Mouse (Mus musculus): ENCODE measurements around the gene Rere. TPM values are rescaled to one million over a fixed set of nuclear protein-coding genes. Genes with fewer than 3 reads are reported as not detected.
"Not testable (repeated sequence)": the region's sequence is repeated elsewhere in the genome, so short reads cannot be mapped to it uniquely, and the experiment has no call there.

Rere gene
- total and polyA plus RNA-seq, 2 experiments from 2014 or later, result 18.9 to 31.3 TPM

DNA sequence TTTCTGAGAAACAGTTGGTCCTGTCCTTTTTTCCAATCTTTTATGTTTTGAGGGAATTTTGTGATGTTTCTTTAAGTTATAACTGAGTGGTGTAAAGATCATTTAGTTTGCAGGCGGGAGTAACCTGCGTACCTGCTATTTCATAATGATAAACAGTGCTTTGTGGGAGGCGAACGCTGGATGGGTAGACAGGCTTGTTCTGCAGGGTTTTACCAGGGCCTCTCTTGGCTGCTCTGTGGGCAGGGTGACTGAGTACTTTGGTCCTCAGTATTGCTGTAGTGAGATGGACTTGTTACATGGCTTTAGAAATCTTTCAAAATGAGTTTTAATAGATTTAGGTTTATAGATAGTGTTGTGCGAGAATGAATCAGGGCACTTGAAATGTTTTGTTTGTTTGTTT lies 205.7 kb downstream of the Rere start:
- Histone ChIP-seq H3K4me2 (ENCODE audit: low read depth) (no peak overlapping the region), H3K4me3 (ENCODE audit: low read depth, low read length) (no peak overlapping the region), H3K9me3 (ENCODE audit: low read length) (no peaks in the 10 kb centered on the region), H3K36me3 (ENCODE audit: insufficient read depth) (0 out of 2 replicates have a peak, but pooled peaks cover 2% of the 10 kb centered on the region), H3K9ac (no peak overlapping the region), H3K27ac (ENCODE audit: low read depth, low read length) (no peak overlapping the region), H3K4me1 (ENCODE audit: insufficient read depth) (peaks cover 22% of the 10 kb centered on the region), H3K27me3 (ENCODE audit: insufficient read depth, low read length) (no peaks in the 10 kb centered on the region)
- TF ChIP-seq CTCF (IDR thresholded peaks at IDR 0.05; ENCODE audit: low read depth), result no peak
- DNase-seq (no peak), ATAC-seq (no peak)
- 61% methylated on average over 5 of the region's 5 CpGs for WGBS

DNA sequence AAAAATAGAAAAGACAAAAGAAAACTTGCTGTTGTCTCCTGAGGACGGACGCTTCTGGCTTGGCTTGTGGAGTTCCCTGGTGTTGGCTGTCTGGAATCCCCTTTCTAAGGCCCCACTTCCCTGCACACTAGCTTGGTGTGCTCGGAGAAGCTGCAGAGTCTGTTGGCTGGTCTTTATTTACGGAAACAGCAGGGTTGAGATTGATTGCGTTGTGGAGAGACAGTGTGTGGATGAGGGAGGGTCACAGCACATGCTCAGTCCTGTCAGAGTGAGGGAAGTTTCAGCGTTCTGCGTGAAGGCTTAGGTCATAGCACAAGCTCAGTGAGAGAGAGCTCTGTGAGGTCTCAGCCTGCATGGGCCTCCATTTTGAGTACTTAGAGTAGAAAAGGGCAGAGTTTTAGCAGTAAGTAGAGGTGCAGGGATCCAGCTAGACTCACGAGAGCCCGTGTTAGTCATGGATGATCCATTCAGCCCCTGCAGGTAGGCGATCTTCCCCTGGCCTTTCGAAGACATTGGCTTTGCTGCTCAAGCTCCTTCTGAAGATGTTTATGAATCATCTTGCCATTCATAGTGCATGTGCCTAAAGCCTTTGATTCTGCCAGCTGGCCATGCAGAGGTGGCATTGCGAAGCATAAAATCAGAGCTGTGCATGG lies 206.8 kb downstream of the Rere start:
- Histone ChIP-seq H3K4me3 (ENCODE audit: low read depth, low read length) (peak overlapping the region; percentile 39), H3K27me3 (ENCODE audit: insufficient read depth, low read length) (no peaks in the 10 kb centered on the region), H3K36me3 (ENCODE audit: insufficient read depth) (no peaks in the 10 kb centered on the region), H3K9me3 (ENCODE audit: low read length) (no peaks in the 10 kb centered on the region), H3K9ac (peak overlapping the region; percentile 57), H3K4me1 (ENCODE audit: insufficient read depth) (peaks cover 22% of the 10 kb centered on the region), H3K27ac (ENCODE audit: low read depth, low read length) (peak overlapping the region; percentile 90), H3K4me2 (ENCODE audit: low read depth) (peak overlapping the region; percentile 63)
- DNase-seq (peak; percentile 90), ATAC-seq (peak; percentile 97)
- no peak for TF ChIP-seq CTCF (IDR thresholded peaks at IDR 0.05; ENCODE audit: low read depth)
- WGBS, result 11% methylated on average over 12 of the region's 12 CpGs

DNA sequence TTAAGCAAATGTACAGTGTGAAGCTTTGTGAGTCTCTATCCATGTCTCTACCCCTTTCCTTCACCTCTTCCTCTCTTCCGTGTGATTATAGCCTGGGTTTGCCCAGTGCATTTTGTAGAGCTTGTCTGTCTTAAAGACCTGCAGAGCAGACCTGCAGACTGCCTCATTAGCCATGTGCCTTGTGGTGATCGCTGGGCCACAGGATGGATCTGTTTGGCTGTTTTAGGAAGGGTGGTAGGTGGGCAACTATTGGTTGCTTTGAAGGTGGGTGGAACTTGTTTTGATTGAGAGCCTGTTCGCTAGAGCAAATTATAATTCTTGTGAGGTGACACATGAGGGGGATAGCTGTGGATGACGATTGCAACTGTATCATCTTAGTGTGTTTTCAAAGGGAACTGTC lies 207.3 kb downstream of the Rere start:
- Histone ChIP-seq H3K9me3 (ENCODE audit: low read length) (no peaks in the 10 kb centered on the region), H3K4me3 (ENCODE audit: low read depth, low read length) (peak overlapping the region; percentile 39), H3K4me2 (ENCODE audit: low read depth) (peak overlapping the region; percentile 63), H3K27me3 (ENCODE audit: insufficient read depth, low read length) (no peaks in the 10 kb centered on the region), H3K27ac (ENCODE audit: low read depth, low read length) (peak overlapping the region; percentile 90), H3K4me1 (ENCODE audit: insufficient read depth) (peaks cover 22% of the 10 kb centered on the region), H3K9ac (peak overlapping the region; percentile 57), H3K36me3 (ENCODE audit: insufficient read depth) (no peaks in the 10 kb centered on the region)
- 26% methylated on average over 4 of the region's 4 CpGs for WGBS
- no peak for TF ChIP-seq CTCF (IDR thresholded peaks at IDR 0.05; ENCODE audit: low read depth)
- DNase-seq, result peak; percentile 32
- peak; percentile 36 for ATAC-seq

DNA sequence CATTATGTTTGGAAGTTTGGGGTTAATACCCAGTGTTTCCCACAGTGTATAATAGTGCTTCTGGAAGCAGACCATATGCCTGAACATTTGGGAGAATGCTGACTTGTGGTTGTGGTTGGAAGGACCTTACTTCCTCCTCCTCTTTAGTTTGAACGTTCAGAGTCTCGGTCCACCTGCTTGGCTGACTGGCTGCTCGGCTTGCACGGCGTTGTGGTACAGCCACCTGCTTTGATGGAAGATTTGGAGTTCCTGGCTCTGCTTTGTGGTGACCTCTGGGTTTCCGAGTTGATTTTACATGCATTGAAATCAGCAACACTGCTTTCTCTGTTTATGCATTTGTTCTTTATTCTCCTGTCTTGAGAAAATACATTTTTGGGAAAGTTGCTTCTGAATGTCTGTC lies 208.6 kb downstream of the Rere start:
- no peaks in the 10 kb centered on the region for H3K27me3 ChIP-seq (ENCODE audit: insufficient read depth, low read length)
- H3K4me2 ChIP-seq (ENCODE audit: low read depth), result no peak overlapping the region
- WGBS, result 78% methylated on average over 6 of the region's 6 CpGs
- H3K27ac ChIP-seq (ENCODE audit: low read depth, low read length), result no peak overlapping the region
- H3K36me3 ChIP-seq (ENCODE audit: insufficient read depth), result no peaks in the 10 kb centered on the region
- H3K9me3 ChIP-seq (ENCODE audit: low read length), result no peaks in the 10 kb centered on the region
- DNase-seq, result no peak
- peaks cover 24% of the 10 kb centered on the region for H3K4me1 ChIP-seq (ENCODE audit: insufficient read depth)
- ATAC-seq, result no peak
- no peak overlapping the region for H3K4me3 ChIP-seq (ENCODE audit: low read depth, low read length)
- no peak for TF ChIP-seq CTCF (IDR thresholded peaks at IDR 0.05; ENCODE audit: low read depth)
- no peak overlapping the region for H3K9ac ChIP-seq

DNA sequence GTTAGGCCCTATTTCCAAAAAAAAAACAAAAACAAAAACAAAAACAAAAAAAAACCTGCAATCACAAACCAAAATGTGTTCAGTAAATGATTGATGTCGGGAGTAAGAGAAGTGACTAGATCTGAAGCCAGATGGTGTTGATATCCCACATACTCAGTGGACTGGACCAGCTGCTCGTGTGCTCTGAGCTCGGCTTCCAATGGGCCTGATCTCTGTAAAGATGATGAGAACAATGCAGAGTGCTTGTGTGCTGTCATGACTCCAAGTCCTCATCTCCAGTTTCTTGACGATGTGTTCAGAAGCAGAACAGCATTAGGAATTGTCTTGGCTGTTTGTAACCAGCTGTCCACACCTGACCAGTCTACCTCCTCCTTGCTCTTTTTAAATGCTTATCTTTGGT lies 210.3 kb downstream of the Rere start:
- H3K27ac ChIP-seq (ENCODE audit: low read depth, low read length), result no peak overlapping the region
- H3K36me3 ChIP-seq (ENCODE audit: insufficient read depth), result no peaks in the 10 kb centered on the region
- TF ChIP-seq CTCF (IDR thresholded peaks at IDR 0.05; ENCODE audit: low read depth), result no peak
- H3K9ac ChIP-seq, result no peak overlapping the region
- DNase-seq (no peak), ATAC-seq (no peak)
- H3K9me3 ChIP-seq (ENCODE audit: low read length), result no peaks in the 10 kb centered on the region
- 35% methylated on average over 4 of the region's 4 CpGs for WGBS
- no peak overlapping the region for H3K4me2 ChIP-seq (ENCODE audit: low read depth)
- H3K4me3 ChIP-seq (ENCODE audit: low read depth, low read length), result no peak overlapping the region
- H3K4me1 ChIP-seq (ENCODE audit: insufficient read depth), result peaks cover 33% of the 10 kb centered on the region
- H3K27me3 ChIP-seq (ENCODE audit: insufficient read depth, low read length), result no peaks in the 10 kb centered on the region

DNA sequence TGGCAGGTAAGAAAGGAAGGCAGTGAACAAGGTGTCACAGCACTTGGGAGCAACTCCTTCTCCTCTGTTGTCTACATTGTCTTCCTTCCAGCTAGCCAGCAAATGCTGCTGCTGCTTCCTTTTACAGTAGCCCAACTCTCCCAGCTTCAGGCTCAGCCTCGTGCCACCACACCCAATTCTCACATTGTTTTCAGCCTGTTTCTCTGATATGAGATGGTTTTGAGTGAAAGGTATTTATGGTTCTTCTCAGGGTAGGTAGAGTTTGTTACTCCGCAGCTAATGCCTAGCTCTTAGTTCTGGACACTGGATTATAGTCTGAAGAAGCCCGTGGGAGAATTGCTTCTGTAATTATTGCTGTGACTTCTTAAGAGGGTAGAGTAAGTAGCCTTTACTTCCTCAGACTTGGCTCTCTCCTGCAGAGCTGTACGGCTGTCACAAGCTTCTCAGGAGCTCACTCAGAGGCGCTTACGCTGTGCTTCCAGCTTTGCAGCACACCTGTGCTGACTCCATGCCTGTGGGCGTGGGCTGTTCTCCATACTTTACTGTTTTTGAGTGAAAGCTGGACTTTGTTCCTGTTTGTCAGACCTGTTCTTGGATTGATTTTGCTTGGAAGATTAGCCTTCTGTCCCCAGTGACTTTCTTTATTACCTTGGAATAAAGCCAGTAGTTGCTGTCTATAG lies 212.0 kb downstream of the Rere start:
- 81% methylated on average over 7 of the region's 7 CpGs for WGBS
- Histone ChIP-seq H3K4me1 (ENCODE audit: insufficient read depth) (peaks cover 22% of the 10 kb centered on the region; the same call in 1 of the 2 replicates), H3K27ac (ENCODE audit: low read depth, low read length) (no peak overlapping the region), H3K27me3 (ENCODE audit: insufficient read depth, low read length) (no peaks in the 10 kb centered on the region), H3K36me3 (ENCODE audit: insufficient read depth) (no peaks in the 10 kb centered on the region), H3K9me3 (ENCODE audit: low read length) (no peaks in the 10 kb centered on the region), H3K4me2 (ENCODE audit: low read depth) (no peak overlapping the region), H3K9ac (no peak overlapping the region), H3K4me3 (ENCODE audit: low read depth, low read length) (no peak overlapping the region)
- DNase-seq, result no peak
- ATAC-seq, result no peak
- TF ChIP-seq CTCF (IDR thresholded peaks at IDR 0.05; ENCODE audit: low read depth), result no peak

GRCm38 (mm10) chr4:150493938-150494330 lies 212.5 kb downstream of the Rere start:
- H3K36me3 ChIP-seq (ENCODE audit: insufficient read depth); H3K27me3 ChIP-seq (ENCODE audit: insufficient read depth, low read length); H3K27ac ChIP-seq (ENCODE audit: low read depth, low read length); H3K4me2 ChIP-seq (ENCODE audit: low read depth); ATAC-seq; H3K4me3 ChIP-seq (ENCODE audit: low read depth, low read length); DNase-seq; H3K9ac ChIP-seq; H3K9me3 ChIP-seq (ENCODE audit: low read length): not testable (repeated sequence)
- WGBS, result 91% methylated on average over 3 of the region's 5 CpGs
- peaks cover 17% of the 10 kb centered on the region; the same call in 1 of the 2 replicates for H3K4me1 ChIP-seq (ENCODE audit: insufficient read depth)
